Mouse (Mus musculus) liver, embryonic 14.5 days (tissue): ENCODE data around the gene Pcbp1. TPM values are rescaled to one million over a fixed set of nuclear protein-coding genes. Genes with fewer than 3 reads are reported as not detected.
A peak's percentile ranks its signal among the peaks of the same experiment; 100 is the strongest.

Source experiments
- ATAC-seq: fragments of 200-750 bp; cut with Nextera tagmentation; 2 replicates; pipeline ENCODE4 v1.8.0; 2017; ENCODE audit warnings: moderate number of reproducible peaks, mild to moderate bottlenecking, moderate library complexity; ENCODE audit not compliant: insufficient read depth
- DNase-seq, 3 experiments: peaks; one replicate each; pipeline ENCODE4 v3.0.0-alpha.2; 2012 to 2013; ENCODE audit warnings: low read depth in 3 of 3, low spot score in 3 of 3
- H3K27ac ChIP-seq: fragments of 300-500 bp; sonication (generic); 2 replicates; pipeline ENCODE4 v1.5.1; 2014; ENCODE audit warnings: moderate library complexity, mild to moderate bottlenecking, control low read depth, inconsistent platforms
- H3K27me3 ChIP-seq: fragments of 300-500 bp; sonication (generic); 2 replicates; pipeline ENCODE4 v1.6.1; 2014; ENCODE audit warnings: mild to moderate bottlenecking, low read length, moderate library complexity; ENCODE audit not compliant: control insufficient read depth, insufficient read depth
- H3K36me3 ChIP-seq: fragments of 300-500 bp; sonication (generic); replicated peaks from 2 replicates; pipeline ENCODE4 v1.6.1; 2014; ENCODE audit warnings: low read depth; ENCODE audit not compliant: control insufficient read depth, insufficient read depth
- H3K4me1 ChIP-seq, 2 experiments: fragments of 200-500 bp in 1 of 2; fragments of 300-500 bp in 1 of 2; sonication (generic) in 1 of 2; replicated peaks; 2 replicates each; pipeline ENCODE4 v1.6.1; 2012 to 2014; ENCODE audit warnings: antibody characterized with exemption in 1 of 2, inconsistent platforms in 1 of 2, low read length in 1 of 2; ENCODE audit not compliant: control insufficient read depth in 2 of 2, insufficient read depth in 2 of 2
- H3K4me2 ChIP-seq: fragments of 300-500 bp; sonication (generic); 2 replicates; pipeline ENCODE4 v1.6.1; 2014; ENCODE audit warnings: low read depth, mild to moderate bottlenecking, control low read depth, moderate library complexity
- H3K4me3 ChIP-seq, 2 experiments: fragments of 200-500 bp in 1 of 2; fragments of 300-500 bp in 1 of 2; sonication (generic) in 1 of 2; 2 replicates each; pipeline ENCODE4 v1.5.1; 2012 to 2014; ENCODE audit warnings: low read depth in 2 of 2, low read length in 2 of 2, mild to moderate bottlenecking in 2 of 2, control low read depth in 1 of 2, inconsistent platforms in 1 of 2, moderate library complexity in 1 of 2; ENCODE audit not compliant: insufficient read depth in 1 of 2
- H3K9ac ChIP-seq: fragments of 300-500 bp; sonication (generic); replicated peaks from 2 replicates; pipeline ENCODE4 v1.6.1; 2014; ENCODE audit warnings: mild to moderate bottlenecking, control low read depth, moderate library complexity
- H3K9me3 ChIP-seq: fragments of 300-500 bp; sonication (generic); 2 replicates; pipeline ENCODE4 v1.6.1; 2016; ENCODE audit warnings: low read length, mixed read lengths; ENCODE audit not compliant: control insufficient read depth
- CTCF ChIP-seq: IDR thresholded peaks from 2 replicates; pipeline ENCODE4 v1.5.1; 2016; ENCODE audit warnings: antibody characterized with exemption, low read depth, control low read depth
- EP300 ChIP-seq: IDR thresholded peaks from 2 replicates; pipeline ENCODE4 v1.6.1; 2016; ENCODE audit warnings: antibody characterized with exemption, low read depth
- WGBS: fragments of 180-500 bp; shearing (Covaris S2); extraction: QIAGEN DNeasy Blood & Tissue Kit; methylation state at CpG from one replicate; pipeline ENCODE4 v1.1.7; 2014; ENCODE audit not compliant: insufficient replicate concordance; 5-methylcytosine and 5-hydroxymethylcytosine counted together
- polyA plus RNA-seq, 2 experiments: library from polyadenylated mRNA; depleted of rRNA in 1 of 2; stranded (reverse) in 1 of 2; unstranded in 1 of 2; fragments of >200 nt; fragmentation: Nextera tagmentation in 1 of 2; extraction: Ambion mirVana in 1 of 2; gene quantifications; 2 replicates each; pipeline versions ENCODE4 v1.2.1 to v1.2.3; 2012 to 2014

Pcbp1 gene
- polyA plus RNA-seq, 2 experiments: 136 to 188 TPM

- no peak for ATAC-seq
- no peaks in the 10 kb centered on the region for H3K36me3 ChIP-seq
- H3K4me2 ChIP-seq: no peak overlapping the region
- no peak for DNase-seq
- peaks cover 0 to 4% of the 10 kb centered on the region in 2 experiments; a peak in 1 of 4 replicates for H3K4me1 ChIP-seq
- H3K27me3 ChIP-seq: no peaks in the 10 kb centered on the region
- no peak overlapping the region for H3K27ac ChIP-seq
- no peak overlapping the region for H3K4me3 ChIP-seq
- H3K9ac ChIP-seq: no peak overlapping the region
- TF ChIP-seq CTCF: no peak
- no peak for TF ChIP-seq EP300
- no peaks in the 10 kb centered on the region for H3K9me3 ChIP-seq
- WGBS: 59% methylated on average over 4 of the region's 4 CpGs
These were observed 22.6 kb downstream of the Pcbp1 start for GRCm38 (mm10) chr6:86503513-86503912.

DNA sequence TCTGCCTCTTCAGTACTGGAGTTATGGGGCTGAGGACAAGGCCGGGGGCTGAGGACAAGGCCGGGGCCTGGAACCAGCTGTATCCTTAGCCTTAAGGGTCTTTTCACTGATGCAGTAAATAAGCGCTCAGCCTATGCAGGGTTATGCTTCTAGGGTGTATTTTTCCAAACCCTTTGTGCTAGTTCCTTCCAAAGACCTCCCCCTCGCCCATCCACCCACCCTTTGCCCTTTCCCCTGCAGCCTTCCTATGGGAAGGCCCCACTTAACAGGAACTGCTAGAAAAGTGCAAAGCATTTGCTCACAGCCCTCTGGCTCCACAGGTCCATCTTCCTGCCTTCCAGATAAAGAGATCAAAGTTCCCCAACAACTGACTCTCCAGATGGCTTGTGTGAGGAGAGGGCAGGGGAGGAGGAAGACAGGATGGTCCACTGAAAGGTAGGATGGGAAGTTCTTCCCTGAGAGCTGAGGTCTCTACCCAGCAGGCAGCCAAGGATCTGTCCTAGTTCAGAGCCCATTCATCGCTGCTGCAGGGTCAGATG lies 26.5 kb downstream of the Pcbp1 start:
- no peak for ATAC-seq

DNA sequence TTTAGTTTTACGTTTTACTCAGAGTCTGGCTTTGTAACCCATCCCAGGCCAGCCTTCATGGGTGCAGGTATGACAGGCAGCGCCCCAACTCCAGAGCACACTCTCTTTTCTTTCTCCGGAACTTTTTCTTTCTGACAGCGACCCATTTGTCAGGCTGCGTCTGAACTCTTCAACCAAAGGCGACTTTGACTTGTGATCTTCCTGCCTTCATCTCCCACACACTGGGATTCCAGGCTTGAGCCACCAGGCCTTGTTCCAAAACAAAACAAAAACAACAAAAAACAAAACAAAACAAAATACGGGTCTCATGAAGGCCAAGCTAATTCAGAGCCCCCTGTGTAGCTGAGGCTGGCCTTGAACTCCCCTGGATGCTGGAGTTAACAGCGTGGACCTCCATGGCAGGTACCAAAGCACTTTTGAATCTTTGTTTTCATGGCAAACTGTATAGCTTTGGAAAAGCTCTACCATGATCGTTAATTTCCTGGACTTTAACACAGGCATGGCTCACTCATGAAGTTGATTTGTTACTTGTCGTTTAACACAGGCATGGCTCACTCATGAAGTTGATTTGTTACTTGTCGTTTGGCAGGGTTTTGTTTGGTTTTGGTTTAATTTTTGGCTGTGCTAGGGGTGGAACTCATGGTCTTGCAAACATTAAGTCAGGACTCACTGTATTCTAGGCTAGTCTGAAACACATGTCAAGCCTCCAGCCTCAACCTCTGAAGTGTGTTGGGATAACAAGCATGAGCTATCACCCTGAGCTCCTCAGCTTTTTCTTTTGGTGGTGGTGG lies 28.0 kb downstream of the Pcbp1 start:
- WGBS: 53% methylated on average over 11 of the region's 11 CpGs
- TF ChIP-seq EP300: no peak
- TF ChIP-seq CTCF: no peak
- Histone ChIP-seq H3K4me1 (peaks cover 0 to 24% of the 10 kb centered on the region in 2 experiments; a peak in 2 of 4 replicates), H3K4me3 (no peak overlapping the region; a peak in 1 of 4 replicates), H3K27me3 (no peaks in the 10 kb centered on the region), H3K36me3 (no peaks in the 10 kb centered on the region), H3K4me2 (peak overlapping the region; percentile 49), H3K9ac (no peak overlapping the region), H3K27ac (no peak overlapping the region; the same call in 1 of the 2 replicates), H3K9me3 (peaks cover 2% of the 10 kb centered on the region)
- DNase-seq (no peak), ATAC-seq (no peak)

More for the DNA sequence above, 26.5 kb downstream of the Pcbp1 start:
- WGBS: 51% methylated on average over 5 of the region's 5 CpGs
- Histone ChIP-seq H3K27ac (no peak overlapping the region), H3K4me1 (peaks cover 0 to 14% of the 10 kb centered on the region in 2 experiments; a peak in 2 of 4 replicates), H3K4me3 (no peak overlapping the region), H3K9me3 (peaks cover 2% of the 10 kb centered on the region), H3K27me3 (no peaks in the 10 kb centered on the region), H3K36me3 (no peaks in the 10 kb centered on the region), H3K9ac (no peak overlapping the region), H3K4me2 (no peak overlapping the region)
- DNase-seq: no peak
- TF ChIP-seq CTCF (no peak), EP300 (no peak)

DNA sequence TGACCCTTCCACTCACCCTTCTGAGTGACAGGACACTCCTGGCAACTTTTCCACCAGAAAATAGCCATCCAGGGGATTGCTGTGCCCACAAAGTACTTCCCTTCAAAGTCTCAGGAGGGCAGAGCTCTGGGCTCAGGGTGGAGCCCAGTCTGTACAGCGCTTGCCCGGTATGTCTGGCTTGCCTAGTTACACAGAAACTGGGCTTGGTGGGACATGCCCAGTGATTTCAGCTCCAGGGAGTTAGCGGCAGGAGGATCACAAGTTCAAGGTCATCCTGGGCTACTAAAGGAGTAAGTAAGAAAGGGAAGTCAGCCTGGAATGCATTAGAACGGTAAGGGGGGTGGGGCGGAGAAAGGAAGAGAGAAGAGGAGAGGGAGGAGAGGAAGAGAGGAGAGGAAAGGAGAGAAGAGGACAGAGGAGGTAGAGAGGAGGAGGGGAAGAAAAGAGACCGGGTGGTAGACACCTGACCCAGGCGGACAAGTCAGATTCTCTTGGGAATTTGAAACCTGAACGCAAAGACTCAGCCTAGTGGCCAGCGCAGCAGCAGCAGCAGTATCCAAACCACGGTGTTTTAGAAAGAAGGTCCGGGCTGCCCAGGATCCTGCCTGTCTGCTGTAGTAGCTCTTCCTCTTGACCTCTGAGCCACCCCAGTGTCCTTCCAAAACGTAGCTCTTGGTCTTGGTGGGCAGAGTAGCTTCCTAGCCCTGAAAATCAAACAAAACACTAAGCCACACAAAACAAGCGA lies 28.9 kb downstream of the Pcbp1 start:
- H3K36me3 ChIP-seq: no peaks in the 10 kb centered on the region
- ATAC-seq (no peak), DNase-seq (no peak)
- H3K27ac ChIP-seq: no peak overlapping the region
- TF ChIP-seq EP300 (no peak), CTCF (no peak)
- H3K9ac ChIP-seq: no peak overlapping the region
- 13% methylated on average over 13 of the region's 13 CpGs for WGBS
- peaks cover 0 to 24% of the 10 kb centered on the region in 2 experiments; a peak in 2 of 4 replicates for H3K4me1 ChIP-seq
- peak overlapping the region; percentile 49 for H3K4me2 ChIP-seq
- no peaks in the 10 kb centered on the region for H3K27me3 ChIP-seq
- H3K4me3 ChIP-seq: peak overlapping the region; percentile 37 to 40
- peaks cover 2% of the 10 kb centered on the region for H3K9me3 ChIP-seq

- Histone ChIP-seq H3K4me2 (peak overlapping the region; percentile 49), H3K9me3 (peaks cover 2% of the 10 kb centered on the region), H3K27ac (no peak overlapping the region), H3K36me3 (no peaks in the 10 kb centered on the region), H3K4me1 (peaks cover 0 to 24% of the 10 kb centered on the region in 2 experiments; a peak in 2 of 4 replicates), H3K27me3 (no peaks in the 10 kb centered on the region), H3K4me3 (peak overlapping the region; percentile 37 to 40), H3K9ac (no peak overlapping the region)
- DNase-seq (no peak), ATAC-seq (no peak)
- WGBS: 65% methylated on average over 5 of the region's 5 CpGs
- TF ChIP-seq EP300: no peak
- no peak for TF ChIP-seq CTCF
These were observed 29.5 kb downstream of the Pcbp1 start for GRCm38 (mm10) chr6:86496585-86496984.
